Mouse (Mus musculus) testis, adult 2 months (tissue): ENCODE data around the gene Vmn2r15. TPM values are rescaled to one million over a fixed set of nuclear protein-coding genes. Genes with fewer than 3 reads are reported as not detected.

Experiments used
- H3K27ac ChIP-seq: fragments of 200-500 bp; 2 replicates; pipeline ENCODE4 v1.5.1; 2012; ENCODE audit warnings: low read depth, low read length; ENCODE audit not compliant: control insufficient read depth, insufficient read depth
- H3K27me3 ChIP-seq: fragments of 200-500 bp; 2 replicates; pipeline ENCODE4 v1.6.1; 2012; ENCODE audit warnings: mild to moderate bottlenecking, low read length, moderate library complexity; ENCODE audit not compliant: control insufficient read depth, insufficient read depth
- H3K36me3 ChIP-seq: fragments of 200-500 bp; 2 replicates; pipeline ENCODE4 v1.6.1; 2012; ENCODE audit warnings: mild to moderate bottlenecking, low read length; ENCODE audit not compliant: control insufficient read depth, insufficient read depth
- H3K4me1 ChIP-seq: fragments of 200-500 bp; 2 replicates; pipeline ENCODE4 v1.6.1; 2012; ENCODE audit warnings: low read length; ENCODE audit not compliant: control insufficient read depth, insufficient read depth
- H3K4me3 ChIP-seq: fragments of 200-500 bp; 2 replicates; pipeline ENCODE4 v1.5.1; 2012; ENCODE audit warnings: low read depth, mild to moderate bottlenecking, low read length, moderate library complexity, mixed read lengths; ENCODE audit not compliant: control insufficient read depth
- CTCF ChIP-seq: fragments of 200-500 bp; IDR thresholded peaks from 2 replicates; pipeline ENCODE4 v1.5.1; 2012; ENCODE audit warnings: low read depth, mild to moderate bottlenecking, inconsistent platforms, low read length, moderate library complexity; ENCODE audit not compliant: control insufficient read depth, insufficient read depth, insufficient replicate concordance
- POLR2A ChIP-seq: fragments of 200-500 bp; IDR thresholded peaks from 2 replicates; pipeline ENCODE4 v1.6.1; 2012; ENCODE audit warnings: low read depth, mild to moderate bottlenecking, inconsistent platforms, low read length, moderate library complexity; ENCODE audit not compliant: control insufficient read depth
- polyA plus RNA-seq: library from polyadenylated mRNA; depleted of rRNA; stranded (reverse); fragments of >200 nt; gene quantifications from 2 replicates; pipeline ENCODE4 v1.2.3, GENCODE M21; 2012; rRNA removed

Vmn2r15 gene
- polyA plus RNA-seq, result not detected in 2 replicates

- Histone ChIP-seq H3K4me1 (no peaks in the 10 kb centered on the region), H3K27ac (no peak within 1 kb of the TSS), H3K36me3 (no peaks in the 10 kb centered on the region), H3K4me3 (no peak within 1 kb of the TSS), H3K27me3 (no peaks in the 10 kb centered on the region)
- no peak for TF ChIP-seq CTCF
- TF ChIP-seq POLR2A, result no peak
Measured at GRCm38 (mm10) chr5:109297544-109297943, at the start of gene Vmn2r15. Gene Vmn2r15 (minus strand): TSS chr5:109297644.

GRCm38 (mm10) chr5:109329862-109330261 is 32.4 kb upstream of the Vmn2r15 start, which contains the start of gene Vmn2r16:
Gene Vmn2r16 (plus strand): TSS chr5:109330162.
- no peak for TF ChIP-seq CTCF
- no peak for TF ChIP-seq POLR2A
- no peaks in the 10 kb centered on the region for H3K36me3 ChIP-seq
- H3K27ac ChIP-seq, result no peak within 1 kb of the TSS
- no peak within 1 kb of the TSS for H3K4me3 ChIP-seq
- no peaks in the 10 kb centered on the region for H3K4me1 ChIP-seq
- no peaks in the 10 kb centered on the region for H3K27me3 ChIP-seq

- H3K27me3 ChIP-seq, result no peaks in the 10 kb centered on the region
- H3K36me3 ChIP-seq, result no peaks in the 10 kb centered on the region
- H3K27ac ChIP-seq, result no peak overlapping the region
- TF ChIP-seq CTCF, result no peak
- no peak for TF ChIP-seq POLR2A
- no peak overlapping the region for H3K4me3 ChIP-seq
- no peaks in the 10 kb centered on the region for H3K4me1 ChIP-seq
Measured at GRCm38 (mm10) chr5:109294655-109295054, 2.8 kb downstream of the Vmn2r15 start.

Other genes with a start within 250 kb of the Vmn2r15 start
- not detected in 2 replicates for gene Vmn2r11, start 238.1 kb downstream of the Vmn2r15 start, polyA plus RNA-seq
- not detected in 2 replicates for gene Vmn2r12, start 199.7 kb downstream of the Vmn2r15 start, polyA plus RNA-seq
- gene Vmn2r13, start 105.4 kb downstream of the Vmn2r15 start, polyA plus RNA-seq, result not detected in 2 replicates
- gene Vmn2r14, start 72.9 kb downstream of the Vmn2r15 start, polyA plus RNA-seq, result not detected in 2 replicates
- not detected in 2 replicates for gene Vmn2r16, start 32.5 kb upstream of the Vmn2r15 start, polyA plus RNA-seq
- not detected in 2 replicates for gene Vmn2r17, start 122.0 kb upstream of the Vmn2r15 start, polyA plus RNA-seq